28 mouse cellular contexts compared by ENCODE assay signal in the genomic region with DNA sequence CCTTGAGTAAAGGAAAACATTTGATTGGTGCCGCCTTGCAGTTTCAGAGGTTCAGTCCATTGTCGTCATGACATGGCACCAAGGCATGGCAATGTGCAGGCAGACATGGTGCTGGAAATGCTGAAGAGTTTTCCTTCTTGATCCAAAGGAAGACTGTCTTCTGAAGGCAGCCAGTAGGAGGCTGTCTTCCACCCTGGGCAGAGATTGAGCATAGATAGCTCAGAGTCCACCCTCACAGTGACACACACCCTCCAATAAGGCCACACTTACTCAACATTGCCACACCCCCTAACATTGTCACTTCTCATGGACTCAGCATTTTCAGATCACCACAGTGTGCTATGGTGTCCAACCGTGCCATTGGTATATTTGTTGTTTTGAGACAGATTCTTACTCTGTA. TPM values are rescaled to one million over a fixed set of nuclear protein-coding genes. Genes with fewer than 3 reads are reported as not detected.
DNase-seq lines count a peak whose midpoint lies in the region; ATAC-seq and TF ChIP-seq lines count a peak whose summit lies in the region.
"Had no signal": no experiment of that assay in that cellular context is flagged by ENCODE, and none has a peak within 500 bp of the region (broad histone marks: within the 10 kb centered on the region; RNA-seq: fewer than 3 reads in every experiment).

No protein-coding gene starts in this region.

- TF ChIP-seq EP300 in CH12.LX (IDR thresholded peaks at IDR 0.05; ENCODE audit: low read length): no peak

- H3K4me2 ChIP-seq in CH12.LX (ENCODE audit: insufficient read depth, low read depth, poor library complexity, severe bottlenecking): no peak overlapping the region
- no peak overlapping the region for H3K4me2 ChIP-seq in heart, embryonic 12.5 days
- H3K4me2 ChIP-seq: heart, embryonic 11.5 days; hindbrain, embryonic 13.5 days; limb, embryonic 12.5 days; liver, embryonic 15.5 days; lung, embryonic 15.5 days; midbrain, embryonic 15.5 days; neural tube, embryonic 15.5 days had no signal

- TF ChIP-seq CTCF in CH12.LX (conservative IDR thresholded peaks at IDR 0.05 in 1 of 2, IDR thresholded peaks at IDR 0.05 in 1 of 2; ENCODE audit: low read depth in 2 of 2, low read length in 2 of 2): no peak

- ATAC-seq in megakaryocyte progenitor cell, adult 5-6 weeks (replicated peaks; ENCODE audit: poor library complexity): 0 out of 2 replicates have a peak, but pooled peaks have one; percentile 39
- no peak for ATAC-seq in heart, embryonic 12.5 days (ENCODE audit: insufficient number of reproducible peaks, low FRiP score)
- no peak for ATAC-seq in frontal cortex, adult (ENCODE audit: low TSS enrichment)
- ATAC-seq: forebrain, embryonic 14.5 days; midbrain, embryonic 15.5 days had no signal

- H3K27ac ChIP-seq in CH12.LX (ENCODE audit: insufficient read depth, low read depth): no peak overlapping the region
- no peak overlapping the region for H3K27ac ChIP-seq in forebrain, embryonic 10.5 days
- H3K27ac ChIP-seq in heart, embryonic 12.5 days (ENCODE audit: poor library complexity, severe bottlenecking): no peak overlapping the region
- H3K27ac ChIP-seq: hindbrain, embryonic 13.5 days; kidney, postnatal 0 days; limb, embryonic 12.5 days; liver, embryonic 15.5 days; lung, embryonic 15.5 days; midbrain, embryonic 15.5 days; neural tube, embryonic 15.5 days had no signal

- DNase-seq in 3T3-L1 (ENCODE audit: low read depth, low spot score): peak; percentile 5
- DNase-seq in CH12.LX (ENCODE audit: extremely low read depth): peak; percentile 1
- DNase-seq in ZHBTc4 (ENCODE audit: low read depth, low spot score): peak; percentile 73
- DNase-seq in ovary, postnatal 14 days (ENCODE audit: low spot score): no peak
- no peak for DNase-seq in forebrain, embryonic 10.5 days (ENCODE audit: extremely low spot score, low spot score)
- DNase-seq: adrenal gland, postnatal 14 days; cerebellum, adult 18-20 months; cerebellum, postnatal 14 days; gastrocnemius, postnatal 36 days; heart, adult 18-20 months; heart, postnatal 4 days; kidney, adult 18-20 months; kidney, postnatal 4 days; layer of hippocampus, adult 9-11 months; lung, postnatal 36 days had no signal

- no peak overlapping the region for H3K4me3 ChIP-seq in CH12.LX (replicated peaks in 1 of 3; ENCODE audit: low read depth in 2 of 3, low read length in 2 of 3, poor library complexity in 1 of 3)
- H3K4me3 ChIP-seq in forebrain, embryonic 10.5 days: no peak overlapping the region
- H3K4me3 ChIP-seq in heart, embryonic 12.5 days: no peak overlapping the region
- H3K4me3 ChIP-seq: erythroblast, embryonic 14.5 days; hindbrain, embryonic 13.5 days; limb, embryonic 12.5 days; liver, embryonic 15.5 days; lung, embryonic 15.5 days; midbrain, embryonic 15.5 days; neural tube, embryonic 15.5 days had no signal

- no peak overlapping the region for H3K9ac ChIP-seq in CH12.LX (ENCODE audit: insufficient read depth, low read depth)
- H3K9ac ChIP-seq in heart, embryonic 12.5 days: no peak overlapping the region
- H3K9ac ChIP-seq: hindbrain, embryonic 13.5 days; limb, embryonic 12.5 days; liver, embryonic 15.5 days; lung, embryonic 15.5 days; midbrain, embryonic 15.5 days; neural tube, embryonic 15.5 days had no signal

- dilution Hi-C loops in CH12.LX (cut with MboI; ENCODE audit: extremely low pct_ligation_motif_present, extremely low pct_unique_long_range_greater_than_20kb, low sequenced_read_pairs): no loop called here

- H3K36me3 ChIP-seq in CH12.LX (replicated peaks in 1 of 2; ENCODE audit: control insufficient read depth in 1 of 2, insufficient read depth in 1 of 2, low read length in 1 of 2): peaks cover 0 to 4% of the 10 kb centered on the region in 2 experiments
- H3K36me3 ChIP-seq in forebrain, embryonic 10.5 days (replicated peaks): no peaks in the 10 kb centered on the region
- no peaks in the 10 kb centered on the region for H3K36me3 ChIP-seq in heart, embryonic 12.5 days
- H3K36me3 ChIP-seq: hindbrain, embryonic 13.5 days; limb, embryonic 12.5 days; liver, embryonic 15.5 days; lung, embryonic 15.5 days; midbrain, embryonic 15.5 days; neural tube, embryonic 15.5 days had no signal

- no peaks in the 10 kb centered on the region for H3K9me3 ChIP-seq in CH12.LX (replicated peaks; ENCODE audit: low read length)
- no peaks in the 10 kb centered on the region for H3K9me3 ChIP-seq in forebrain, embryonic 10.5 days
- no peaks in the 10 kb centered on the region for H3K9me3 ChIP-seq in heart, embryonic 12.5 days (replicated peaks)
- H3K9me3 ChIP-seq: hindbrain, embryonic 13.5 days; limb, embryonic 12.5 days; liver, embryonic 15.5 days; lung, embryonic 15.5 days; midbrain, embryonic 15.5 days; neural tube, embryonic 15.5 days had no signal

- peaks cover 0 to 11% of the 10 kb centered on the region in 2 experiments; a peak in 1 of 4 replicates for H3K4me1 ChIP-seq in CH12.LX (ENCODE audit: control insufficient read depth in 1 of 2, insufficient read depth in 2 of 2)
- H3K4me1 ChIP-seq in forebrain, embryonic 10.5 days: no peaks in the 10 kb centered on the region
- no peaks in the 10 kb centered on the region for H3K4me1 ChIP-seq in heart, embryonic 12.5 days (replicated peaks)
- H3K4me1 ChIP-seq: hindbrain, embryonic 13.5 days; limb, embryonic 12.5 days; liver, embryonic 15.5 days; lung, embryonic 15.5 days; midbrain, embryonic 15.5 days; neural tube, embryonic 15.5 days had no signal

- TF ChIP-seq POLR2A in CH12.LX (IDR thresholded peaks at IDR 0.05; ENCODE audit: low read depth, low read length): no peak

- no peaks in the 10 kb centered on the region for H3K27me3 ChIP-seq in CH12.LX (replicated peaks)
- no peaks in the 10 kb centered on the region for H3K27me3 ChIP-seq in forebrain, embryonic 10.5 days (ENCODE audit: poor library complexity, severe bottlenecking)
- H3K27me3 ChIP-seq in heart, embryonic 12.5 days (replicated peaks): no peaks in the 10 kb centered on the region
- H3K27me3 ChIP-seq: hindbrain, embryonic 13.5 days; limb, embryonic 12.5 days; liver, embryonic 15.5 days; lung, embryonic 15.5 days; midbrain, embryonic 15.5 days; neural tube, embryonic 15.5 days had no signal

- 94% methylated on average over 3 of the region's 3 CpGs for WGBS in forebrain, embryonic 10.5 days
- 94% methylated on average over 3 of the region's 3 CpGs for WGBS in heart, embryonic 12.5 days

- no peaks in the 10 kb centered on the region for H3K79me2 ChIP-seq in CH12.LX (replicated peaks; ENCODE audit: control insufficient read depth, extremely low read depth, insufficient read depth, poor library complexity, severe bottlenecking)

- no peak; the same call in none of the 2 replicates for TF ChIP-seq RAD21 in CH12.LX (IDR thresholded peaks at IDR 0.05; ENCODE audit: low read depth, low read length)

- in situ Hi-C loops in CH12.LX (cut with MboI; ENCODE audit: low pct_ligation_motif_present, low pct_unique_long_range_greater_than_20kb, low sequenced_read_pairs): no loop called here

TF ChIP-seq in CH12.LX, 34 proteins besides CTCF, POLR2A, EP300 and RAD21:
- no peak for TF ChIP-seq MEF2A (IDR thresholded peaks at IDR 0.05; ENCODE audit: borderline replicate concordance, low read depth, low read length)
- no peak for TF ChIP-seq HCFC1 (IDR thresholded peaks at IDR 0.05; ENCODE audit: low read depth, low read length)
- no peak for TF ChIP-seq ZMIZ1 (IDR thresholded peaks at IDR 0.05; ENCODE audit: low read depth, low read length)
- no peak for TF ChIP-seq KAT2A (IDR thresholded peaks at IDR 0.05; ENCODE audit: insufficient replicate concordance, low read length)
- TF ChIP-seq ELF1 (IDR thresholded peaks at IDR 0.05; ENCODE audit: low read depth, low read length): no peak
- no peak for TF ChIP-seq MAX (IDR thresholded peaks at IDR 0.05; ENCODE audit: low read length)
- no peak for TF ChIP-seq NELFE (IDR thresholded peaks at IDR 0.05; ENCODE audit: low read depth, low read length)
- no peak for TF ChIP-seq USF1 (IDR thresholded peaks at IDR 0.05; ENCODE audit: low read depth, low read length)
- no peak for TF ChIP-seq MAFK (IDR thresholded peaks at IDR 0.05; ENCODE audit: insufficient replicate concordance, low read length)
- no peak for TF ChIP-seq E2F4 (IDR thresholded peaks at IDR 0.05; ENCODE audit: insufficient replicate concordance, low read depth, low read length)
TF ChIP-seq in CH12.LX: peak in this region for 0.

RNA-seq across cellular contexts. Expression of gene Nubpl, which starts 54.5 kb away (rescaled TPM):
- 7.8 and 9.5 TPM in 2 replicates for total RNA-seq in CH12.LX (2012; rRNA removed)
- total RNA-seq in CH12.LX (2014; rRNA removed): 11.8 and 12.6 TPM in 2 replicates
- polyA plus RNA-seq in CH12.LX (2012; ENCODE audit: insufficient read length, low read depth): 11.1 and 15.8 TPM in 2 replicates
- total RNA-seq in megakaryocyte progenitor cell, adult 5-6 weeks (2015): 8.6 and 10.3 TPM in 2 replicates
- 2.8 and 4.2 TPM in 2 replicates for total RNA-seq in megakaryocyte progenitor cell, adult 5-6 weeks (2017)
- 20.9 and 21.2 TPM in 2 replicates for polyA plus RNA-seq in forebrain, embryonic 10.5 days (2016; fragmentation: Nextera tagmentation; extraction: Ambion mirVana)
- 11.0 and 11.6 TPM in 2 replicates for polyA plus RNA-seq in heart, embryonic 12.5 days (2016; fragmentation: Nextera tagmentation; extraction: Ambion mirVana)

Comparison
In these comparisons a context has a peak if more than half of its experiments do, and no peak if none do; other contexts are left out.
1. DNase-seq: peak in 3T3-L1 (single experiment), CH12.LX (single experiment) and ZHBTc4 (single experiment); none in ovary, postnatal 14 days (single experiment) and forebrain, embryonic 10.5 days (single experiment).